Mouse (Mus musculus): ENCODE data around the gene Fank1.
A peak's percentile ranks its signal among the peaks of the same experiment; 100 is the strongest.

Fank1 gene

GRCm38 (mm10) chr7:133768517-133768916 is 8.1 kb upstream of the Fank1 start:
- no peak for DNase-seq

DNA sequence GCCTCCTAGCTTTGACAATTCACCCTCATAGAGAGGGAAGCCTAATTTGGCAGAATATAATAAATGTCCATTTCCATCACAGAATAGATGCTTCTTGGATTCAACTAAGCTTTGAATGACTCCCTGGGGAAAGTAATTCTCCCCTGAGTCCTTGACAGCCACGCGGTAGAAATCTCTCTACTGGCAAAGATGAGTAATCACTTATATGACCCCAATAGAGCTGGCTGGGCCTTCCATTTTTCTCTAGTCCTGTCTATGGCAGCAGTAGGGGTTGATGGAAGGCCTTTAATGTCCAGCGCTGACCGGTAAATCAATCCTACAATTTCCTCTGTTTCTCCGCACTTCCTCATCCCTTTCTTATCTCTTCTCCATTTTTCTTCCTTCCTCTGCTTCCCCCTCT is 1.5 kb upstream of the Fank1 start:
- no peak for DNase-seq

DNA sequence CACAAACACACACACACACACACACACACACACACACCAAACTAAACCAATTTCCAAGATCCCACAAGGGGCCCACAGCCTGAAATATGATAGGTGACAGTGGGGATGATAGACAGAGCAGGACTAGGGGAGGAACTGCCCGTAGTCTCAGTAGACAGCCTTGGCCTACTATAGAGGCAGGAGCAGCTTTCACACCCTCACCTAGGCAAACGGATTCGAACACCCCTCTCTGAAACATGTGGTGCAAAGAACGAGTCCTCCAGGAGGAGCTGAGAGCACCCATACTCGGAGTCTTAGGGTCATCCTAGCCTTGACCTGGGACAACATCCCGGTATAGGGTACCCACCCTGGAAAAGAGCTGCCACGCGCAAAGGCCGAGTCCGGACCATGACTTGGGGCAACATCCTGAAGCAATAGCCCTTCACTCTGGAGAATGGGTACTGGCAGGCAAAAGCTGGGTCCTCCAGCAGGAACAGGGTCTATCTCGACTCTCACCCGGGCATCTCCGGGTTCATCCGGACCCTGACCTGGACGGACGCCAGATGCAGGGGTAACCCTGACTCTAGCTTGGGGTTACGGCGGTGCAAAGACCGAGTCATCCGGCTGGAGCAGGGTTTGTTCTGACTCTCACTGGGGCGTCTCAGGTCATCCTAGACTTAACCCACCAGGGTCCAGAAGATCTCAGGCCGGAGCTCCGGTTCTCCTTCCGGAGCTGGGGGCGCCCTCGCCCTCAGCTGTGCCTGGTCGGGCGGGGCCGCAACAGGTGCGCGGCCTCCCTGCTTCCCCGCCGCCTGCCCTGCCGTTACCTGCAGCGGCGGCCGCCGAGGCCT is 650 bp upstream of the Fank1 start:
- peak in 1 of 2 experiments; percentile 39 for DNase-seq

DNA sequence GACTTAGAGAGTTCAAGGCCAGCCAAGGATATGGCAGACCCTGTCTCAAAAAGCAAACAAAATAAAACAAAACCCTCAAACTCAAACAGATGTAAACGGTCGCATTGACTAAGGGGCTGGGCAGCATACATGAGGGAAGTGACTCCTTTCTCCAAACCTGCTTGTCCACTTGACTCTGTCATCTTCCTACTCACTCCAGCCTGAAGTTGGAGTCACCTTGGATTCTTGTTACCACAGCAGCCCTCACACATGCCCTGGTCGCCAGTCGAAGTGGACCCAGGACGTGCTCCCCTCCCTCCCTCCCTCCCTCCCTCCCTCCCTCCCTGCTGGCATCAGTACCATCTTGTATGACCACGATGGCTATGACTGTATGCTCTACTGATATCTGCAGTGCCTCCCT is 4.9 kb downstream of the Fank1 start:
- DNase-seq, result no peak

DNA sequence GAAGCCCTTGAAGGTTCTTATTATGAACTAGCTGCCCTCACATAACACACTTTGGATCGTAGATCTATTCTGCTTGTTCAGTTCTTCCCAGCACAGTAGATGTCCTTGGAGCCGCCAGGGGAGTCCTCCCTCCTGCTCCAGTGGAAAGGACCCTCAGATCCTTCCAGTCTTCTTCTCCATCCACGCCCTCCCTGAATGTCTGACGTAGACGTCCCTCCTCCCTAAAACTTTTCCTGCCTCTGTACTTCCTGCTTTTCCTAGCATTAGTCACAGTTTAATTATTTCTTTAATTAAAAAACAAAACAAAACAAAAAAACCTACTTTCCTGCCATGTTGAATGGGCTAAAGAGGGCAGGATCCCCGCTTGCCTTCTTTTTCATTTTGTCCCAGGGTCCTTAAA is 5.3 kb downstream of the Fank1 start:
- no peak for DNase-seq

GRCm38 (mm10) chr7:133782717-133783435 is 6.2 kb downstream of the Fank1 start, which contains the start of gene Dhx32:
Gene Dhx32 (minus strand): TSS chr7:133782726.
- peak; percentile 57 to 71 for DNase-seq

DNA sequence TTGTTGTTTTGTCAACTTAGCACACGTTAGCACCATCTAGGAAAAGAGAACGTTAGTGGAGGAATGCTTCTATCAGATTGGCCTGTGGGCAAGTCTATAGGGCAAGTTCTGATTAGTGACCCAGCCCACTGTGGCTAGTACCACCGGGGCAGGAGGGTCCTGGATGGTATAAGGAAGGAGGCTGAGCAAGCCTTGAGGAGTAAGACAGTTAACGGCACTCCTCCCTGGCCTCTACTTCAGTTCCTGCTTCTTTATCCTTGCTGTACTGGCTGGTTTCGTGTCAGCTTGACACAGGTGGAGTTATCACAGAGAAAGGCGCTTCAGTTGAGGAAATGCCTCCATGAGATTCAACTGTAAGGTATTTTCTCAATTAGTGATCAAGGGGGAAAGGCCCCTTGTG is 10.9 kb downstream of the Fank1 start:
- no peak for DNase-seq

DNA sequence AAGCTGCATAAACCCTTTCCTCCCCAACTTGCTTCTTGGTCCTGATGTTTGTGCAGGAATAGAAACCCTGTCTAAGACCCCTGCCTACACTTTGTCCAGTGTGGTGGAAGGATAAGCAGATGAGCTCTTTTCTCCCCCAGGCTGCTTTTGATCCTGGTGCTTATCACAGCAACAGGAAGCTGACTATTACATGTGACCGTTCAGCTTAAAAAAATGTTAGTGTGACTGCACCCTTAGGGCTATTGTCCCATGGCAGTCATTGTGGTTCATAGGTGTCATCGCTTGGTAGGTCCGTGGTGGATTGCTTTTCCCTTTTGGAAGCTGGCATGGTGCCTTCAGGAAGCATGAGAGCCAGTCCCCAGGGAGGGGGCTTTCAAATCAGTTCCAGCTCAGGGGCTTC is 11.5 kb downstream of the Fank1 start:
- DNase-seq, result no peak

- DNase-seq, result no peak
These were observed 13.5 kb downstream of the Fank1 start for GRCm38 (mm10) chr7:133790171-133790570.

DNA sequence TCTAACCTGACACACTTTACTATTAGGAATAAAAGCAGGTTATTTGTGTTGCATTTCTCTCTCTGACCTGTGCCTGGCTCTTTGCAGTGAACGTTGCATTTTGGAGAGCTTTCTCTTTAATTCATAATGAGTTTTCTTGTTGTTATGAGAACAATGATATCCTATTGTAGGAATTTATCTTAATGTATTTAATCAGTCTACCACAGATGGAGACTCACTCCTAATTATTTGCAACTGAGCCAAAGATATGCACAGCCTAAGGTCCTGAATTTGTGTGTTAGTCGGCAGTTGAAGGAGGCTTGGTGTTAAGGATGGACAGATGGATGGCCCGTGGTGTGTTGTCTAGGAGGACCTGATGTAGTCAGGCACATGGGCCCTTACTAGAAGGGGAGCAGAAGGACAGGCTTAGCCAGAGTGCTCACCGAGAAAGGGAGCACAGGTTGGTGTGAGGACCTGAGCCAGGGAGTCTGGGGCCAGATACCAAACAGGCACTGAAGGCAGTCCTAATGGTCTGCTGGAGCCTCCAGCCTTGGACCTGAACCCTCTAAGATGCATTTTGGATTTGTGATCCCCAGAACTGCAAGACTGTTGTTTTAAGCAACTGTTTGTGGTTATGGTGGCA is 14.1 kb downstream of the Fank1 start:
- DNase-seq, result no peak

- DNase-seq, result no peak
These were observed 16.1 kb downstream of the Fank1 start for GRCm38 (mm10) chr7:133792771-133793170.

DNA sequence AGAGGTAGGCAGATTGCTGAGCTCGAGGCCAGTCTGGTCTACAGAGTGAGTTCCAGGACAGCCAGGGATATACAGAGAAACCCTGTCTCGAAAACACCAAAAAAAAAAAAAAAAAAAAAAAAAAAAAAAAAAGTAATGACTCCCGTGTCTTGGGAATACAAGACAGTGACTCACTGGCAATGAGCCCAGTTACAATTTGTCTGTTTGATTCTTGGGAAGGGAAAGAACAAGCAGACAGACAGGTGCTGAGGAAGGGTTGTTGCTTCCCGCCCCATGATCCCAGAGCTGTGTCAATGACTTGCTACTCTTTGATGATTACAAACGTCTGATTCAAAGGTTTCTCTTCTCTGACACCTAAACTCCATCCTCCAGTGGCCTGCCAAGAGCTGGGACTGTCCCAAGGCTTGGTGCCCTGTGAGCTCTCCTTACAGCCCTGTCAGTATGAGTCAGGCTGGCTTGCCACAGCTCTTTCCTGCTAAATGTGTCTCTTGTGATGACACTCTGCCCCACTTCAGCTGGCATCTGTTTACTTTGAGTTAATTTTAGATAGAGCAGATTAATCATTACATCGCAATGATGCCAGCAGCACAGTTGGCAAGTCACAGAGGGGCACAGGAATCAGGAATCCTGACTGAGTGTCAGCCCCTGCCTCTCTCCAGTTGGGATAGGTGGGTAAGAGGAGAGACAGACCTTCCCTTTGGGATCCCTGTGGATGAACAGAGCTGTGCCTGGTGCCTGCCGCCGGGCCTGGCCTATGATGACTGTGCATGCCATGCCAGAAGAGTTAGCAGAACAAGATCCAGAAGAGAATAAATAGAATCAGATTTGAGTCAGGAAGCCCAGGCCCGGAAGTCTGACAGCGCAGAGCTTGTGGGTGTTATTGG is 16.8 kb downstream of the Fank1 start:
- DNase-seq, result peak; percentile 64 to 73

- peak in 1 of 2 experiments; percentile 12 for DNase-seq
These were observed 18.1 kb downstream of the Fank1 start for GRCm38 (mm10) chr7:133794720-133795119.

GRCm38 (mm10) chr7:133799928-133800327 is 23.3 kb downstream of the Fank1 start:
- no peak for DNase-seq

DNA sequence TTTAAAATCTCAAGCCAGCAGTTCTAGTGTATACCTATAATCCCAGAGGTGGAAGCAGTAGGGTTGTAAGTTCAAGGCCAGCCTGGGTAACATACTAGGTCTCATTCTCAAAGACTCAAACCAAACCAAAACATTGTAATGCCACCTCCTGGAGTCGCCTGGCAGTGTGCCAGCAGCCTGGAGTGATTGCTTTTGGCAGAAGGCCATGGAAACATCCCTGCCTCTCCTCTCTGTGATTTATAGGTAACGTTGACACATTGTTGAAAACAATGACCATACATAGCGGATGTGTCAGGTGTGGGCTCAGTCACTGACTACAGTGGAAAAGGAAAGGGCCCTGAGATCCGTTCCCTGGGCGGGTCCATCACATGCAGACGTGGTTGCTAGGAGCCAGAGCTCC is 25.2 kb downstream of the Fank1 start:
- no peak for DNase-seq

GRCm38 (mm10) chr7:133805614-133806175 is 29.0 kb downstream of the Fank1 start:
- DNase-seq, result peak; percentile 74 to 76

- no peak for DNase-seq
These were observed 36.3 kb downstream of the Fank1 start for GRCm38 (mm10) chr7:133812927-133813326.

DNA sequence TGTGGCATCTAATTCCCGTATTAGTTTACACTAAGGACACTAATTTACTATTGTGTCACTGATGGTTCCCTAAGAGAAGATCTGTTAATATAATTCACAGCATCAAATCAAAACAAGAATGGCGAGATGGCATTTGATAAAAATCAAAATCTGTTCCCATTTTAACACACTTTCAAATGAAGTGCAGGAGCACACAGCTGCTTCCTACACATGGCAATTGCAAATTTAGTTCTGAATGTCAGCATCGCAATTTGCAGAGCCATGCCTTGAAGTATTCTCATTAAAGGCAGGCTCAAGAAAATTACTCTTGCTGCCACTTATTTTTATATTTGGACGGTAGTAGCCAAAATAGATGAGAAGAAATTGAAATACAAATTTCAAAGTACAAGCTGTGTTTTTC is 36.7 kb downstream of the Fank1 start:
- DNase-seq, result no peak

DNA sequence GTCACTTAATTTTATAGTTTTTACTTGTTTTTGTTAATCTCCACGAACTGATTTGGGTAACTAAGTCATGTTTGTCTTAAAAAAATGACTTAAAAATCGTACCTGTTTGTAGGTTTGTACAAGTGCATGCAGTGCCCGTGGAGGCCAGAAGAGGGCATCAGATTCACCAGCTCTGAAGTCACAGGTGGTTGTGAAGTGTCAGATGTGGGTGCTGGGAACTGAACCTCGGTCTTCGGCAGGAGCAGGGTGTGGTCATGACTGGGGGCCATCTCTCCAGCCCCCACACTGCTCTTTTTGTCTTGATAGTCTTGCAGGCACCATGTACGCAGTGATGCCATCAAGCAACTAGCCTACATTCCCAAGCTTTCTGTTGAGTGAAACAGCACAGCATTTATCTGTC is 47.1 kb downstream of the Fank1 start:
- no peak for DNase-seq

GRCm38 (mm10) chr7:133824579-133824978 is 47.9 kb downstream of the Fank1 start:
- peak in 1 of 2 experiments; percentile 3 for DNase-seq

DNA sequence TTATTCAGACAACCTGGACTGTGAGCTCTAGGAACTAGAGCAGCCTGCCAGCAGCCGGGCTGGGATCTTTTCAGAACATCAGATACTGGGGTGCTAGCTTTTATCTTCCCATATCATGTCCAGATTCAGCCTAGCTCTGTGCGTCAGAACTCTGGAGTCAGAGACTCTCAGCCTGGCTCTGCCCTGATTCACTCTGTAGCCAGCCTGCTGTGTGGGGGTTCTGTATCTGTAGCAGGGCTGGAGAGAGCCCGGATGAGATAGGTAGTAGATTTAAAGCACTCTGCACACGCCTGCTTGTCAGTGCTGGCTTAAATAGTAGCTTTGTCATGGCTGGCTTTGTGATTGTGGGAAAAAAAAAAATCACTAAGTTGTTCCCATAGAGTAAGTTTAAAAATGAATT is 51.9 kb downstream of the Fank1 start:
- no peak for DNase-seq

DNA sequence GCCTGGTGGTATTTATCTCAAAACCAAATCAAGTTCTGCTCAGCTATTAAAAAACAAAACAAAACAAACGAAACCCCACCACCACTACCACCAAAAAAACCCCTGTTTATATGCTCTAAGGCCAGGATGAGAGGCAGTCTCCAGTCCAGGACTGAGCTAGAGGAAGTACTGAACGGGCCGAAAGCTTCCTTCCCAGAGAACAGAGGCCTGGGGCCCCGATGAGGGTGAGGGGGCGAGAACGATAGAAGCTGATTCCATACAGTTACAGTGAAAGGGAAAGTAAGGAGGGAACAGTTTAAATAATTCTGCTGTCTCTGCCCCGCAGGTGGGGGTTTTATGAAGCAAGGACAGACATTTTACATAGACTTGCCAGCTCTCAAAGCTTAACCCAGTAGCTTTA is 52.9 kb downstream of the Fank1 start:
- no peak for DNase-seq
